Mouse (Mus musculus): ENCODE measurements at regions not wholly inside any gene's neighbourhood (a gene's known extent, or its start where the extent isn't known, plus 50 kb on each side); places are given as distances from the start of the nearest gene placed in this dataset.

- H3K4me1 ChIP-seq (ENCODE audit: control insufficient read depth, insufficient read depth) = no peaks in the 10 kb centered on the region
- no peak overlapping the region for H3K4me2 ChIP-seq (ENCODE audit: low read depth, low read length)
- TF ChIP-seq EP300 (IDR thresholded peaks at IDR 0.05; ENCODE audit: low read depth) (no peak), CTCF (IDR thresholded peaks at IDR 0.05; ENCODE audit: low read depth) (no peak)
- ATAC-seq (ENCODE audit: insufficient read depth, low read depth) (no peak), DNase-seq (ENCODE audit: low spot score) (no peak)
- H3K27me3 ChIP-seq (ENCODE audit: control insufficient read depth, insufficient read depth, low read length) = no peaks in the 10 kb centered on the region
- H3K36me3 ChIP-seq (replicated peaks; ENCODE audit: control insufficient read depth, insufficient read depth, low read length) = no peaks in the 10 kb centered on the region
- H3K27ac ChIP-seq (ENCODE audit: low read depth) = no peak overlapping the region
- H3K9me3 ChIP-seq (replicated peaks; ENCODE audit: control insufficient read depth, low read length) = no peaks in the 10 kb centered on the region
- no peak overlapping the region for H3K9ac ChIP-seq (replicated peaks; ENCODE audit: low read depth, low read length)
- 90% methylated on average over 3 of the region's 3 CpGs for WGBS
- no peak overlapping the region for H3K4me3 ChIP-seq (ENCODE audit: low read depth, low read length)
Measured at GRCm38 (mm10) chr10:91339361-91339760, 158.2 kb upstream of the Tmpo start.

- H3K4me3 ChIP-seq (ENCODE audit: low read depth, low read length) = no peak overlapping the region
- H3K27me3 ChIP-seq (ENCODE audit: control insufficient read depth, insufficient read depth, low read length) = no peaks in the 10 kb centered on the region
- no peaks in the 10 kb centered on the region for H3K9me3 ChIP-seq (replicated peaks; ENCODE audit: control insufficient read depth, low read length)
- H3K36me3 ChIP-seq (replicated peaks; ENCODE audit: control insufficient read depth, insufficient read depth, low read length) = no peaks in the 10 kb centered on the region
- 22% methylated on average over 12 of the region's 12 CpGs for WGBS
- no peak for TF ChIP-seq CTCF (IDR thresholded peaks at IDR 0.05; ENCODE audit: low read depth)
- TF ChIP-seq EP300 (IDR thresholded peaks at IDR 0.05; ENCODE audit: low read depth) = no peak
- peak overlapping the region; percentile 3; the same call in 1 of the 2 replicates for H3K4me2 ChIP-seq (ENCODE audit: low read depth, low read length)
- H3K27ac ChIP-seq (ENCODE audit: low read depth) = no peak overlapping the region
- no peak overlapping the region for H3K9ac ChIP-seq (replicated peaks; ENCODE audit: low read depth, low read length)
- ATAC-seq (ENCODE audit: insufficient read depth, low read depth) (no peak), DNase-seq (ENCODE audit: low spot score) (no peak)
- no peaks in the 10 kb centered on the region for H3K4me1 ChIP-seq (ENCODE audit: control insufficient read depth, insufficient read depth)
Measured at GRCm38 (mm10) chr10:91326661-91327312, 145.7 kb upstream of the Tmpo start.

GRCm38 (mm10) chr10:91326144-91326655 is 145.1 kb upstream of the Tmpo start:
- no peaks in the 10 kb centered on the region for H3K27me3 ChIP-seq (ENCODE audit: control insufficient read depth, insufficient read depth, low read length)
- no peaks in the 10 kb centered on the region for H3K36me3 ChIP-seq (replicated peaks; ENCODE audit: control insufficient read depth, insufficient read depth, low read length)
- no peak overlapping the region for H3K9ac ChIP-seq (replicated peaks; ENCODE audit: low read depth, low read length)
- H3K27ac ChIP-seq (ENCODE audit: low read depth) = no peak overlapping the region
- peak overlapping the region; percentile 3; the same call in 1 of the 2 replicates for H3K4me2 ChIP-seq (ENCODE audit: low read depth, low read length)
- TF ChIP-seq CTCF (IDR thresholded peaks at IDR 0.05; ENCODE audit: low read depth) (no peak), EP300 (IDR thresholded peaks at IDR 0.05; ENCODE audit: low read depth) (no peak)
- WGBS = 74% methylated on average over 8 of the region's 8 CpGs
- H3K9me3 ChIP-seq (replicated peaks; ENCODE audit: control insufficient read depth, low read length) = no peaks in the 10 kb centered on the region
- no peak for ATAC-seq (ENCODE audit: insufficient read depth, low read depth)
- H3K4me1 ChIP-seq (ENCODE audit: control insufficient read depth, insufficient read depth) = no peaks in the 10 kb centered on the region
- H3K4me3 ChIP-seq (ENCODE audit: low read depth, low read length) = no peak overlapping the region
- no peak for DNase-seq (ENCODE audit: low spot score)

DNA sequence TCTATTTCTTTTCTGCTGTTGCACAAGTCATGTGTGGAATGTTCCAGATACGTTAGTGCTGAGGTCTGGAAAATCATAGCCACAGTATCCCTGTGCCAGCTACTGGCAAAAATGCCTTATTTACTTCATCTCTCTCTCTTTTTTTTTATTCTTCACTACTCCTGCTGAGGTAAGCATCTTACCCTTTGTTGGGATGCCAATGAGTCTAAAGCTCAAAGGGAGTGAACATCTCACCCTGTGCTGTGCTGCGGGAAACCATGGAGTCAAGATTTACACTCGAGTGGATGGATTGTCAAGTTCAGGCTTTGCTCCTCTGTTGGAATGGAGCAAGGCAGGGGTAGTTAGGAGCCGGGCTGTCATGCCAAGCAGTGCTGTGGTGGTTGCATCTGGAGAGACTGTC is 140.1 kb upstream of the Tmpo start:
- TF ChIP-seq EP300 (IDR thresholded peaks at IDR 0.05; ENCODE audit: low read depth) (no peak), CTCF (IDR thresholded peaks at IDR 0.05; ENCODE audit: low read depth) (no peak)
- Histone ChIP-seq H3K4me3 (ENCODE audit: low read depth, low read length) (no peak overlapping the region), H3K27ac (ENCODE audit: low read depth) (no peak overlapping the region), H3K36me3 (replicated peaks; ENCODE audit: control insufficient read depth, insufficient read depth, low read length) (no peaks in the 10 kb centered on the region), H3K9ac (replicated peaks; ENCODE audit: low read depth, low read length) (no peak overlapping the region), H3K4me2 (ENCODE audit: low read depth, low read length) (no peak overlapping the region), H3K9me3 (replicated peaks; ENCODE audit: control insufficient read depth, low read length) (no peaks in the 10 kb centered on the region), H3K4me1 (ENCODE audit: control insufficient read depth, insufficient read depth) (no peaks in the 10 kb centered on the region), H3K27me3 (ENCODE audit: control insufficient read depth, insufficient read depth, low read length) (no peaks in the 10 kb centered on the region)
- 74% methylated on average over 4 of the region's 4 CpGs for WGBS
- DNase-seq (ENCODE audit: low spot score) (no peak), ATAC-seq (ENCODE audit: insufficient read depth, low read depth) (no peak)

GRCm38 (mm10) chr10:91319442-91320112 is 138.5 kb upstream of the Tmpo start:
- 75% methylated on average over 10 of the region's 10 CpGs for WGBS
- no peak for ATAC-seq (ENCODE audit: insufficient read depth, low read depth)

More at GRCm38 (mm10) chr10:91319442-91320112, 138.5 kb upstream of the Tmpo start:
- H3K4me1 ChIP-seq (ENCODE audit: control insufficient read depth, insufficient read depth) = no peaks in the 10 kb centered on the region
- no peak overlapping the region for H3K9ac ChIP-seq (replicated peaks; ENCODE audit: low read depth, low read length)
- H3K4me3 ChIP-seq (ENCODE audit: low read depth, low read length) = no peak overlapping the region
- H3K27me3 ChIP-seq (ENCODE audit: control insufficient read depth, insufficient read depth, low read length) = no peaks in the 10 kb centered on the region
- no peaks in the 10 kb centered on the region for H3K36me3 ChIP-seq (replicated peaks; ENCODE audit: control insufficient read depth, insufficient read depth, low read length)
- no peak overlapping the region for H3K4me2 ChIP-seq (ENCODE audit: low read depth, low read length)
- TF ChIP-seq CTCF (IDR thresholded peaks at IDR 0.05; ENCODE audit: low read depth) (no peak), EP300 (IDR thresholded peaks at IDR 0.05; ENCODE audit: low read depth) (no peak)
- H3K9me3 ChIP-seq (replicated peaks; ENCODE audit: control insufficient read depth, low read length) = no peaks in the 10 kb centered on the region
- no peak overlapping the region for H3K27ac ChIP-seq (ENCODE audit: low read depth)
- DNase-seq (ENCODE audit: low spot score) = no peak
